Comparison of ENCODE assay signal across 12 mouse cellular contexts in the genomic region with DNA sequence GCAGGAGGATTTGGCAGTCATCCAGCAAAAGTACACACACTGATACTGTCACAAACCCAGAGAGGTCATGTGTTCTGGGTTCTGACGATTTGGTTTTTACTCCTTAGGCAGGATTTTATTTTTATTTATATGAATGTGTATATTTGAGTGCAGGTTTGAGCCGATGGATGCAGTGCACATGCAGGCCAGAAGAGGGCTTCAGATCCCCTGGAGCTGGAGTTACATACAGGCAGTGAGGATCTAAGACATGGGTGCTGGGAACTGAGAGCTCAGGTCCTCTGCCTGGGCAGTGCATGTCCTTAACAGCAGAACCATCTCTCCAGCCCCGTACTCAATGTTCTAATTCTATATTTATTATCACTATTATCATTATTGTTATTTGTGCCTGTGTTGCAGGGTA.
A peak's percentile ranks its signal among the peaks of the same experiment; 100 is the strongest.
DNase-seq lines count a peak whose midpoint lies in the region; ATAC-seq lines count a peak whose summit lies in the region.
"Had no signal": no experiment of that assay in that cellular context is flagged by ENCODE, and none has a peak within 500 bp of the region (broad histone marks: within the 10 kb centered on the region; RNA-seq: fewer than 3 reads in every experiment).

No protein-coding gene starts in this region.

- H3K36me3 ChIP-seq in forebrain, embryonic 12.5 days (replicated peaks): no peaks in the 10 kb centered on the region
- no peaks in the 10 kb centered on the region; the same call in 1 of the 2 replicates for H3K36me3 ChIP-seq in forebrain, embryonic 16.5 days (ENCODE audit: control insufficient read depth, insufficient read depth)
- H3K36me3 ChIP-seq: limb, embryonic 13.5 days had no signal

- H3K9ac ChIP-seq in forebrain, embryonic 12.5 days: no peak overlapping the region
- H3K9ac ChIP-seq in forebrain, embryonic 16.5 days (replicated peaks; ENCODE audit: low read depth, low read length): no peak overlapping the region
- H3K9ac ChIP-seq: limb, embryonic 13.5 days had no signal

- intact Hi-C loops in left cerebral cortex, postnatal 10 days (cut with DNase I): no loop called here

- no peaks in the 10 kb centered on the region for H3K9me3 ChIP-seq in forebrain, embryonic 12.5 days
- no peaks in the 10 kb centered on the region for H3K9me3 ChIP-seq in forebrain, embryonic 16.5 days (ENCODE audit: control insufficient read depth, low read length)
- H3K9me3 ChIP-seq: limb, embryonic 13.5 days had no signal

- ATAC-seq in forebrain, embryonic 12.5 days (ENCODE audit: low FRiP score): peak; percentile 27; the same call in 1 of the 2 replicates
- ATAC-seq in forebrain, embryonic 16.5 days: no peak
- ATAC-seq in common myeloid progenitor, adult 5-6 weeks (replicated peaks; ENCODE audit: low read depth, poor library complexity, severe bottlenecking): peak; percentile 60; the same call in 1 of the 2 replicates
- ATAC-seq: inflammation-experienced regulatory T-cells, adult 6 months; midbrain, embryonic 16.5 days had no signal

- no peak overlapping the region for H3K4me3 ChIP-seq in forebrain, embryonic 12.5 days (replicated peaks)
- no peak overlapping the region for H3K4me3 ChIP-seq in forebrain, embryonic 16.5 days (replicated peaks; ENCODE audit: low read length)
- H3K4me3 ChIP-seq: limb, embryonic 13.5 days had no signal

- H3K4me2 ChIP-seq in forebrain, embryonic 12.5 days: no peak overlapping the region
- H3K4me2 ChIP-seq in forebrain, embryonic 16.5 days (ENCODE audit: low read length): no peak overlapping the region
- H3K4me2 ChIP-seq: limb, embryonic 13.5 days had no signal

- no peaks in the 10 kb centered on the region for H3K27me3 ChIP-seq in forebrain, embryonic 12.5 days
- no peaks in the 10 kb centered on the region for H3K27me3 ChIP-seq in forebrain, embryonic 16.5 days (replicated peaks; ENCODE audit: control insufficient read depth, insufficient read depth, low read length)
- H3K27me3 ChIP-seq: limb, embryonic 13.5 days had no signal

- peak; percentile 20 to 28 for DNase-seq in layer of hippocampus, postnatal 10 days (ENCODE audit: low spot score in 2 of 2)
- no peak for DNase-seq in layer of hippocampus, postnatal 36 days
- DNase-seq in ES-CJ7 (ENCODE audit: low read depth, low spot score): peak; percentile 9
- no peak for DNase-seq in layer of hippocampus, adult 8-10 months (ENCODE audit: low spot score in 2 of 2)
- DNase-seq in left cerebral cortex, postnatal 10 days (ENCODE audit: extremely low spot score in 1 of 2, low spot score in 2 of 2): no peak
- DNase-seq: right cerebral cortex, postnatal 14 days had no signal

- 71% methylated on average over 3 of the region's 3 CpGs for WGBS in forebrain, embryonic 12.5 days
- WGBS in forebrain, embryonic 16.5 days: 64% methylated on average over 3 of the region's 3 CpGs

- no peak overlapping the region for H3K27ac ChIP-seq in forebrain, embryonic 12.5 days
- no peak overlapping the region for H3K27ac ChIP-seq in forebrain, embryonic 16.5 days (ENCODE audit: low read length)
- H3K27ac ChIP-seq: limb, embryonic 13.5 days had no signal

- no peaks in the 10 kb centered on the region for H3K4me1 ChIP-seq in forebrain, embryonic 12.5 days
- peaks cover 12% of the 10 kb centered on the region for H3K4me1 ChIP-seq in forebrain, embryonic 16.5 days (replicated peaks; ENCODE audit: control insufficient read depth, insufficient read depth, low read length)

Comparison
In these comparisons a context has a peak if more than half of its experiments do, and no peak if none do; other contexts are left out.
1. DNase-seq: peak in layer of hippocampus, postnatal 10 days (2 of 2) and ES-CJ7 (single experiment); none in layer of hippocampus, postnatal 36 days (0 of 2), layer of hippocampus, adult 8-10 months (0 of 2) and left cerebral cortex, postnatal 10 days (0 of 2).